Mouse (Mus musculus) adipocyte (in vitro differentiated cells): Measurements from ENCODE around the gene Nde1.
A peak's percentile ranks its signal among the peaks of the same experiment; 100 is the strongest.

Experiments used
- DNase-seq: peaks from one replicate; pipeline ENCODE4 v3.0.0-alpha.2; 2016; ENCODE audit warnings: low spot score

The Nde1 gene

DNA sequence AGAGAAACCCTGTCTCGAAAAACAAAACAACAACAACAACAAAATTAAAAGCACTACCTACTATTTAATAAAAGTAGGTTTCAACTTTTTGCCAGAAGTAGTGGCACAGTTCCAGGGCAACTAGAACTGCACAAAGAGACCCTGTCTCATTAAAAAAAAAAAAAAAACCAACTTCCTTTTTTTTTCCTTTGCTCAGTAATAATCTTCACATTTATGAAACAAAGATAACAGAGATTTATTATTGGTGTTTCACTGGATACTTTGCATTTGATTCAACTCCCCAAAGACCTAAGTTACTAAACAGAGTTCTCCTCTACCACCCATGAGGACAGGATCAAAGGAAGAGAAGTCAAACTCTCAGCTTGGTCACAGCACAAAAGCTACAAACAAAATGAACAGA, 2.1 kb upstream of the Nde1 start:
- no peak for DNase-seq

DNA sequence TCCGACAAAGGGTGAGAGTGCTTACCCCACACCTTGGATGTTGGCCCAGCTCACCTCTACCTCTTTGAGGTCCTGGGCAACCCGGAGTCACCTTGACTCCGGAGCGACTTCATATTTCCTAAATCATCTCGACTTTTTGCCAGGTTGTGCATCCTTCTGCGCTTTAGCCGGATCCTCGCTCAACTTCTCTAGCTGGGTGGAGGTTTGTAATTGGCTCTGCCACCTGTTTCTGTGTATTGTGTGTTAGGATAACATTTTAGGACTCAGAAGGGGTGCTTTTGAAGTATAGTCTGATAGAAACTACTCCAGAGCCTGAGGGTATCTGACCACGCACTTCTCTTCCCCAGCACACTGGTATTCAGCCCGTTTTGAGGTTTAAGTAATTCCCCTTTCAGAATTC, 656 bp downstream of the Nde1 start:
- no peak for DNase-seq

DNA sequence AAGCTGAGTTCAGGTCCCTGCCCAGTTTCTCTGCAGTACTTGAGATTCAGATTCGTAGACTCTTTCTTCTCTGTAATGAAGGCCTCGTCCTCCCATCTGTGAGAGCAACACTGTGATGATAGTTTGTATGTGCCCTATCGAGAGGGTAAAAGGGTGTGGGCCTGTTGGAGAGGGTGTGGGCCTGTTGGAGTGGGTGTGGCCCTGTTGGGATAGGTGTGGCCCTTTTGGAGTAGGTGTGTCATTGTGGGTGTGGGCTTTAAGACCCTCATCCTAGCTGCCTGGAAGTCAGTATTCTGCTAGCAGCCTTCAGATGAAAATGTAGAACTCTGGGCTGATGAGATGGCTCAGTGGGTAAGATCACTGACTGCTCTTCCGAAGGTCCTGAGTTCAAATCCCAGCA, 3.4 kb downstream of the Nde1 start:
- no peak for DNase-seq

DNA sequence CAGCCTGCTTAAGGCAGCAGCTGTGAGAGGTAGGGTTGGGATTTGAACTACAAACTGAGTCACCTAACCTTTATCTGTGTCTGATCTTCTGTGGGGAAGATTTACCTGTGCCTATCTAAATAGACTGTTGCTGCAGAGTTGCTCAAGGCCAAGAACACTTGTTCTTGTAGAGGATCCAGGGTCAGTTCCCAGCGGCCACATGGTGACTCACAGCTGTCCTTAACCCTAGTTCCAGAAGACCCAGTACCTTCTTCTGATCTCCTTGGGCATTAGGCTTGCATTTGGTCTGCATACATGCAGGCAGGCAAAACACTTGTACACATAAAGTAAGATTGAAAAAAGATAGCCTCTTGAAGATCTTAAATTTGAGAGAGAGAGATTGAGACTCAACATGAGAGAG, 6.6 kb downstream of the Nde1 start:
- no peak for DNase-seq

DNA sequence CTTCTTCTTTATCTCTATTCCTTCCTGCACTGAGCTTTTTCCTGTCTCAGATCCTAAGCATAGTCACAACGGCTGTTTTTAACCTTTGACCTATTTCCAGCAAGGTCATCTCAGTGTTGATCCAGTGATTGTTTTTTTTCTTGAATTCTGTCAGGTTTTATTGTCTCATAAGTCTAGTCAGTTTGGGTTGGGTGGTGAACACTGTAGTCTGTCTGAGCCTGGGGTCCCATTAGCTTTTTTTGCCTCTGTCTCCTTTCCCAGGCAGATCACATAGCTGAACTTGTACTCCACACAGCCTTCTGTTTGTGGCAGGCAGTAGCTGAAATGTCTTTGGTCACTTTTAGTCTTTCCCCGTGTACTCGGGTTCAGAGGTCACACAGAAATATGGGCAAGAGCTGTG, 15.0 kb downstream of the Nde1 start:
- DNase-seq = no peak

DNA sequence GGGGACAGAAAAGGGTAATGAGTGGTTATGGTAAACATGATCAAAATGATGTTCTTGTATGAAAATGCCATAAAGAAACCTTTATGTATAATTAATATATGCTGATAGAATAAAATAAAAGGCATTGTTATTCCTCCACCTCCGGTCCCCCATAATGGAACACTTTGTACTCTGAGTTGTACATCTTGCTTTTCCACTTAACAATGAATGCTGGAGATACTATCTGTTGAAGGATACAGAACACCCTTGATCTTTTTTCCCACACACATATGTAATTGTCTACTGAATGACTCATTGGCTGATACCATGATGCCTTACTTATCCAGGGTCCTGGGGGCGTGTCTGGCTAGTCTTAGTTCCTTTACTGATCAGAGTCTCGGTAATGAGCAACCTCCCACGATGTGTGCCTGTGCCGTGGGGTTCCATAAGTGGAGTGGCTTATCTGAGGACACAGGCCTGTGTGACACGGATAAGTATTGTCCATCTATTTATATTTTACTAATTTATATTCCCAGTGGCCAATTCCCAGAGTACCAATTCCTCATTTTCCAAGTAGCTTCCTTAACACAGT, 17.2 kb downstream of the Nde1 start:
- no peak for DNase-seq

DNA sequence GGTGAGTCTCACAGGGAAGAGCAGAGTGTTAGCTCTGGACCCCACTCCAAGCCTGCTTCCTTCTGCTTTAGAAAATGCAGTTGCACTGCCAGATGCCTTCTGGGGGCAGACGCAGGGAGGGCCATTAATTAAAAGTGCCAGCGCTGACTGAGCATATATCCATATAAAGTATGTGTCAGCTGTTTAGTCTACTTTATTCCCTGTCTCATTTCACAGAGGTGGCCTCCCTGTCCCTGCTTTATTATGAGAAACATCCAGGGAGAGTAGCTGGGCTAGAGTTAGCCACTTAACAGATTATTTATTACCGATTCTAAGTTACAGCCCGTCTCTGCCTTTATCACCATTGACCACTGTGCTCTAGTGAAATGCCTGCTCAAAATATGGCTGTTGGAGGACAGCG, 19.3 kb downstream of the Nde1 start:
- no peak for DNase-seq

DNA sequence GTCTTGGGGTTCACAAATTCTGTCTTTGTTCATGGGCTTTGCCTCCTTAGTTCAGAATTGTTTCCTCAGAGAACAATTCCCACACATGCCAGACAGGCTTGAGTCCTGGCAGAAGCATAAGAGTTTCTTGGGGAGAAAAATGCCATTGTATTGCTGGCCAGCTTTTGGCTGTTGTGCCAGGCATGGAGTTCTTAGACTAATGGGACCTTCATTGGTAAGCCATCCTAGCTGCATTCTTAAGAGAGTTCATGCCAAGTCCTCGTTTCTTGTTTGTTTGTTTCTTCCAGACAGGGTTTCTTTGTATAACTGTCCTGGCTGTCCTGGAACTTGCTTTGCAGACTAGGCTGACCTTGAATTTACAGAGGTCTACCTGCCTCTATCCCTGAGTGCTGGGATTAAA, 20.8 kb downstream of the Nde1 start:
- no peak for DNase-seq

DNA sequence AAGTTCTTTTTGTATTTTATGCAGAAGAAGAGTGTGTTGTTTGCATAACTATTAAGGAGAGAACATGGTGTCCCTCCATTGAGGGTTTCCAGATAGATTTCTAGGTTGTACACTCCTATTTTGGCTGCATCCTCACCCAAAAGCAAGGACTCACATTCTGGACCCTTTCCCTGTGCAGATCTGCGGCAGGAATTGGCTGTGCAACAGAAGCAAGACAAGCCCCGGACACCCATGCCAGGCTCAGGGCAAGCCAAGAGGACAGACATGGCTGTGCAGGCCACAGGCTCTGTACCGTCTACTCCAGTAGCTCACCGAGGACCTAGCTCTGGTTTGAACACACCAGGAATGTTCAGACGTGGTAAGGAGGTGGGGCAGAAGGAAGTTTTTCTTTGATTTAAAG, 22.4 kb downstream of the Nde1 start:
- DNase-seq = no peak

DNA sequence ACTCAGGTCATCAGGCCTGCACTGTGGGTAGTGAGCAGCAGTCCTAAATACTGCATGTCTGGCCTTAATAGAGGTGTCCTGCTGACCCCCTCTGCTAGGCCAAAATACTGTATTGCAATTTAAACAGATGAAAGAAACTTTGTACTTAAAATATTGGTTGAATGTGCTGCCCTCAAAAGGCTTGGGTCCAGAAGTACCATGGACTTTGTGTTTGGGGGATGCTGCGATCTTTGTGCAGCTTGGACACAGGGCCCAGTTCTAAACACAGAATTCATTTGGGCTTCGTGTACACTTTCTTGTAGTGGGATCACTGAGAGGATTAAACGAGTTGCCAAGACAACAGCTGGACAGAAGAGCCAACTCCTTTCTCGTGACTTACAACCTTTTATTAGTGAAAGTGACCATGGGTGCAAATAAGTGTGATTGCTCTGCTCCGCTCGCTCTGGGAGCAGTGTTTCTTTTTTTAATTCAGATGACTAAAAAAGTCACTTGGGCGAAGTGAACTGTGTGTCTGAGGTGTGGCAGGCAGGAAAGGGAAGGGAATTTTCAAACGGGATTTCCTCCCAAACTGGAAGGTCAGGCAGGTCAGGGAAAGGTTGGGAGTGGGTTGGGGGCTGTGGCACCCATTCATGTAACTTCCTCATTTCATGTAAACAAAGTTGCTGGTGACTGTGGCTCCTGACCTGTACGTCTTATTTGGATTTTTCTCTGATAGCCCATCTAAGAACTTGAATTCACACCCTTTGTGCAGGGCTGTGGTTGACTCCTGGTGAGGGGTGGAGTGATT, 31.3 kb downstream of the Nde1 start:
- DNase-seq = no peak

DNA sequence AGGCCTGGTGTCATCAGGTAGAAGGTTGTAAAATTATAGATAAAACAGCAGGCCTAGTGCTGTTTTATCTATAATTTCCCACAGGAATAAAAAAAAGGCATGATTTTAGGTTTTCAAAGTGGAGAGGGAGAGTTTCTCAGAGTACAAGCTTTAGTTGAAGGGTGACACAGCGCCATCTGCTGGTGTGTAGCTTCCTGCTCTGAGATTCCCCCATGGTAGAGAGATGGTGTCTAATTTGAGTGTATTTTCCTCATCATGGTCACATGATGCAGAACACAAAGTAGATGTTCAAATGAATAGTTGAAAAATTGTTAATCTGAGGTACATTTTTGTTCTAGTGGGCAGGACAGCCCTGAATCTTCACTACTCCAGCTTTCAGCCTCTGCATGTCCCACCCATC, 32.4 kb downstream of the Nde1 start:
- peak; percentile 86 for DNase-seq

DNA sequence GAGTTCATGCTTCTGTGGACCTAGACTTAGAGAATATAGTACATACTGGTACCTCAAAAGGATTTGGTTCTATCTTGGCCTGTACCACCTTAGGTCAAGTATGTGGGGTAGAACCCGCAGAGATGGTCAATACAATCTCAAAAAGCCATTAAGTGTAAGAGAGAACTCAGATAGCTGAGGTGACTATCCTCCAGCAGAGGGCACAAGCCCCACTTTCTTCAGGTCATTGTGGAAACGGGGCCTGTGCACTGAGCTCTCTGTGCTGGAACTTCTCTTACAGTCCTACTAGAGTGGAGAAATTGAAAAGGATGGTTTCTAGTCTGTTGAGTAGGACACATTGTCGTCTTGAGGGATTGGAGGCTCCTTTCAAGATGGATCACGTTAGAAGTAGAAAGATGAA, 35.7 kb downstream of the Nde1 start:
- peak; percentile 14 for DNase-seq

DNA sequence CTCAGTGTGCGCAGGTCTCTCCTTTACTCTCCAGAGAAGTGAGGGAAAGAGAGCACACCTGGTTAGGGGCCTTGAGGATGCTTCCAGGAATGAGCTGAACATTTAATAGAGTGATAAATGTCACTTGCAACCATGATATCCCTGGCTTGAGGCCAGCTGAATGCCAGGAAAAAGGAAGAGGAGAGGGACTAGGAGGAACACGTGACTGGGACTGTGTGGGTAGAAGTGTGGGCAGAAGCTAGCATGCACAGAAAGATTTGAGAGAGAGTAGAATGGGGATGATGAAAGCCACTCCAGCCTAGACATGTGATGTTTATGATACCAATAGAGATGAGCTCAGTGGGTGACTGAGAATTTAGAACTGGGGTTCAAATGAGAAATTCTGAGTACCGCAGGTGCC, 52.1 kb downstream of the Nde1 start:
- DNase-seq = no peak

DNA sequence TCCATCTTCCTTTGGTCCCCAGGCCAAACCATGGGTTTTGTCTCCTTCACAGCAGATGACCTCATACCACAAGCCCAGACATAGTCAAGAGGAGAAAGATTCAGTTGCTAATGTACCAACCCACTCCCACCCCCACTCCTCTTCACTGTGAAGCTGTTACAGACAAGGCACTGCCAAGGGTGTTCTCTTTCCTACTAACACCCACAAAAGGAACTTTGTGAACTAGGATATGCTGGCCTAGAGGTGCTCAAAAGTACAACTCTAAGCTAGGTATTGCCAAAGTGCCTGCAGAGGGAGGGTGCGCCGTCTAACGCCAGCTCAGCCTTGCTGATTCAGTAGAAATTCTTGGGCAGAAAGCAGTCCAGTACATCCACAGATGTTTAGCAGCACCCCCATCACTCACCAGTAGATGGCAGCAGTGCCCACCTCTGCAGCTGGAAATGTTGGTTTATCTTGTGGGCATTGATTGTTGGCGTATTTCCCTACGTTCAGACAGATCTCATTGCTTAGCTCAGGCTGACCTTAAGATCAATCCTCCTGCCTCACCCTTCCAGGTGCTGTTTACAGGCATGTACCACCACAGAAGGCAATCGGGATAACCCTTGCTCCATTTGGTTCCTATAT, 74.1 kb downstream of the Nde1 start:
- DNase-seq = peak; percentile 95

DNA sequence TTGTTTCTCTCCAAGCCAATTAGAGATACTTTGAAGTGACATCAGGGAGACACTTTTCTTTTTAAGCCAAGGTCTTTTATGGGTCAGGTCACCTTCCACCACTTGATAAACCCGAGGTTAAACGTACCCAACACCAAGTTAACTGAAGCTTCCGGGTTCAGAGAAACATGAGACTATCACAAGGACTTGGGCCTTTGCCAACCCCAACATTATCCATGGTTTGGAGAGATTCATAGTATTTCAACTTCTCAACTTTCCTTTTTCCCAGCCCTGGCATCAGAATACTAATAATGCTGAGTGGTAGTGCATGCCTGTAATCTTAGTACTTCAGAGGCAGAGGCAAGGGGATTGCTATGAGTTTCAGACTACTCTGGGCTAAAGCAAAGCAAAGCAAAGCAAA, 79.0 kb downstream of the Nde1 start:
- DNase-seq = peak; percentile 69
